Mouse (Mus musculus) kidney, adult 8-10 months (tissue): ENCODE measurements around the gene Tmem265.
A peak's percentile ranks its signal among the peaks of the same experiment; 100 is the strongest.

ENCODE experiments used
- DNase-seq, 2 experiments: peaks; one replicate each; pipeline ENCODE4 v3.0.0; 2022

Gene Tmem265

GRCm38 (mm10) chr7:127588901-127589300 lies 27.7 kb downstream of the Tmem265 start:
- no peak for DNase-seq

GRCm38 (mm10) chr7:127589637-127590036 lies 28.4 kb downstream of the Tmem265 start:
- no peak for DNase-seq

- no peak for DNase-seq
Measured at GRCm38 (mm10) chr7:127591108-127591507, 29.9 kb downstream of the Tmem265 start.

DNA sequence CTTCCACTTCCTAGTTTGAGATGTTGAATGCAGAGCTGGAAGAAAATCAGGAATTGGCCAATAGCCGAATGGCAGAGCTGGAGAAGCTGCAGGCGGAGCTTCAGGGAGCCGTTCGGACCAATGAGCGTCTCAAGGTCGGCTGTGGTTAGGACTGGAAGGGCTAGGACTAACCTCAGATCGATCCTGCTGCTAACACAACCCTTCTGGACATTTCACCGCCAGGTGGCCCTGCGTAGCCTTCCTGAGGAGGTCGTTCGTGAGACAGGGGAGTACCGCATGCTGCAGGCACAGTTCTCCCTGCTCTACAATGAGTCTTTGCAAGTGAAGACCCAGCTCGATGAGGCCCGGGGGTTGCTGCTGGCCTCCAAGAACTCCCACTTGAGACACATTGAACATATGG lies 31.4 kb downstream of the Tmem265 start:
- DNase-seq, result no peak

- no peak for DNase-seq
Measured at GRCm38 (mm10) chr7:127596747-127597146, 35.6 kb downstream of the Tmem265 start.

DNA sequence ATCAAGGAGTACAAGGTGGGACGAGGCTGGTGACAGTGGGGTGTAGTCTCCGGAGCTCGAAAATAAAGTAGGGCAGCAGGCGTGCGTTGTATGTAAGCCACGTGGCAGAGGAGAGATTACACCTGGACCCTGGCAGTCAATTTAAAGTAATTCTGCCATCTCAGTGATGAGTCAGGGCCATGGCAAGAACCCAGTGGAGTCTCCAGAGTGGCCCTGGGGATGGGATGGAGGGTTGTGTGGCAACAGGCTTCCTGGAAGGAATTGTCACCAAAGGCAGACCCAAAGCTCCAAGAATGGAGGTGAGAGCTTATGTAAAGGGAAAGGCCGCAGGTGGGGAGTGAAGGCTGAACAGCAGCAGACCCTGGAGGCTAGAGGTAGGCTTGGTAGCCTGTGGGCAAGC lies 39.4 kb downstream of the Tmem265 start:
- no peak for DNase-seq

DNA sequence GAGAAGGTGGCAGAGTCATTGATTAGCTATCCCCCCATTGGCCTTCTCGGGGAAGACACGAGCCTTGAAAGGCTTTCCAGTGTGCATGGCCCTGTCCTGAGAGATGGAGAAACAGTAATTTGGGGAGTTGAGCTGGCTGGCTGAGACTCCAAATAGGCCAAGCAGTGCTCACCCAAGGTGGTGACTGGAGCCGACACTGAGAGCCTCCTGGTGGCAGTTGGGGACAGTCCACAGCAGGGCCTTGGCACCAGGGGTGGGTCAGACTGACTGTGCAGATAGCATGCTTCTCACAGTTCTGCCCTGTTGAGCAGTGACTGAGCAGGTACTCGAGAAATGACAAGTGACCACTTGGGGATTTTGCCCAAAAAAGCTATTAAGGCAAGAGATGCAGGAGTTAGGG lies 40.5 kb downstream of the Tmem265 start:
- no peak for DNase-seq

DNA sequence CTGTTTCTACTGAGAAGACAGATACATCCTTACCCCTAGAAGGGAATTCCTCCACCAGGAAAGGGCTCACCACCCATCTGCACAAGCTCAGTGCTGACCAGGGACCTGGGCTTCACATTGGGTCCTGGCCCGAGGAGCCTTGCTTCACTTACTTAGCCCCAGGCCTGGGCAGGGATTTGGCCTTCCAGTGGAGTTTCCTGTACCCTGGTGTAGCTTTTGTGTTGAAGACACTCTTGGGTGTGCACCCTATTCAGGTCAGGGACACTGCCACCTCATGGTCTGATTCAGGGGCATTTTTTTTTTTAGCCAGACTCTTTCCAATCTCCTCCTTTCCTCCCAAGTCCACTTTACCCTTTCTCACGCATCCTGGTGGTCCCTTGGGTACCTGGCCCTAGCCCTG lies 41.7 kb downstream of the Tmem265 start:
- no peak for DNase-seq

GRCm38 (mm10) chr7:127604256-127604655 lies 43.1 kb downstream of the Tmem265 start:
- no peak for DNase-seq

GRCm38 (mm10) chr7:127607150-127607549 lies 46.0 kb downstream of the Tmem265 start:
- DNase-seq, result no peak

DNA sequence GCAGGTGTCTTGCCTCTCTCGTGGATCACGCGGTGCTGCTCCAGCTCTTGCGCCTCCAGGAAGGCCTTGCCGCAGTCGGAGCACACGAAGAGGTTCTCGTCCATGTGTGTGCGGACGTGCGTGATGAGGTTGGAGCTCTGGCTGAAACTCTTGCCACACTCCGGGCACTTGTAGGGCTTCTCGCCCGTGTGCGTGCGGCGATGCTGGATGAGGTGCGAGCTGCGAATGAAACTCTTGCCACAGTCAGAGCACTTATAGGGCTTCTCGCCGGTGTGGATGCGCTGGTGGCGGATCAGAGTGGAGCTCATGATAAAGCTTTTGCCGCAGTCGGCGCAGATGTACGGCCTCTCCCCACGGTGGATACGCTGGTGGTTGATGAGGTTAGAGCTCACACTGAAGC lies 49.8 kb downstream of the Tmem265 start:
- DNase-seq, result no peak

DNA sequence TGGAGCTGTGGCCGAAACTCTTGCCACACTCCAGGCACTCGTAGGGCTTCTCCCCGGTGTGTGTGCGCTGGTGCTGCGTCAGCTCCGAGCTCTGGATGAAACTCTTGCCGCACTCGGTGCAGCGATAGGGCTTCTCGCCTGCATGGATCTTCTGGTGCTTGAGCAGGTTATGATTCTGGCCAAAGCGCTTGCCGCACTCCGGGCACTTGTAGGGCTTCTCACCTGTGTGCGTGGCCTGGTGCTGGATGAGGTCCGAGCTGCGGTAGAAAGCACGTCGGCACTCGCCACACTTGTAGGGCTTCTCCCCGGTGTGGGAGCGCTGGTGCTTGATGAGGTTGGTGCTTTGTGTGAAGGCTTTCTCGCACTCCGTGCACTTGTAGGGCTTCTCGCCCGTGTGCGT lies 50.4 kb downstream of the Tmem265 start:
- DNase-seq, result no peak

DNA sequence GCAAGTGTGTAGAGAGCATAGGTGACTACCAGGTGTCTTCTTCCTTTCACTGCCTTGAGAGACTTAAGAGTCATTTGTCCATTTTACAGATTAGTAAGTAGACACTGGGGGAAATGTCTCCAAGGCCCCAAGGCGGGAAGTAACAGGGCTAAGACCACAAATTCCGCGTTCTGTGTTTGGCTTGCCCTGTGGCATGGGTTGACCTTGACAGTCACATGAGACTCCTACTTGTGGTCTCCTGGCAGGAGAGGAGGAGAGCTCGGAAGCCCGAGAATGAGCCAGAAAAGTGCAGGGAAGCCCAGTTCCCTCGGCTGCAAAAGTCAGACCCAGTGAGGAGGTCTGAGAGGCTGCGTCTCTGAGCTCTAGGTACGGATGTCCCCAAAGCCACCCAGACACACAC lies 52.3 kb downstream of the Tmem265 start:
- peak in 1 of 2 experiments; percentile 38 for DNase-seq

- DNase-seq, result peak in 1 of 2 experiments; percentile 36
Measured at GRCm38 (mm10) chr7:127614091-127614490, 52.9 kb downstream of the Tmem265 start.

DNA sequence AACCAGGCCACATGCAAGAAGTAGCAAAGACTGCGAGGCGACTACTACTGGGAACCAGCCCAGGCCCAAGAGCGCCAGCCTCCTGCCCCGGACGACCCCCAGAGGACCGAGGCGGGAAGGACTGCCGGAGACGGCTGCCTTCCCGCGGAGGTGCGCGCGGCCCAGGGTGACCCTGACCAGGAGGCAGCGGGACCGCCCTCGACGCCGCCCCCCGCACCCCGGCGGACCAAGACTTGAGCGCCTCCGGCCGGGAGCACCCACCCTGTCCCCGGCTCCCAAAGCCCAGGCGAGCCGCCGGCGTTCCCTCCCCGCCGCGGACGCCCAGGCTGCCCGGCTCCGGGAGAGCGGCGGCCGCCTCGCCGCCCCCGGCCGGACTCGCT lies 53.3 kb downstream of the Tmem265 start:
- peak; percentile 61 to 69 for DNase-seq

DNA sequence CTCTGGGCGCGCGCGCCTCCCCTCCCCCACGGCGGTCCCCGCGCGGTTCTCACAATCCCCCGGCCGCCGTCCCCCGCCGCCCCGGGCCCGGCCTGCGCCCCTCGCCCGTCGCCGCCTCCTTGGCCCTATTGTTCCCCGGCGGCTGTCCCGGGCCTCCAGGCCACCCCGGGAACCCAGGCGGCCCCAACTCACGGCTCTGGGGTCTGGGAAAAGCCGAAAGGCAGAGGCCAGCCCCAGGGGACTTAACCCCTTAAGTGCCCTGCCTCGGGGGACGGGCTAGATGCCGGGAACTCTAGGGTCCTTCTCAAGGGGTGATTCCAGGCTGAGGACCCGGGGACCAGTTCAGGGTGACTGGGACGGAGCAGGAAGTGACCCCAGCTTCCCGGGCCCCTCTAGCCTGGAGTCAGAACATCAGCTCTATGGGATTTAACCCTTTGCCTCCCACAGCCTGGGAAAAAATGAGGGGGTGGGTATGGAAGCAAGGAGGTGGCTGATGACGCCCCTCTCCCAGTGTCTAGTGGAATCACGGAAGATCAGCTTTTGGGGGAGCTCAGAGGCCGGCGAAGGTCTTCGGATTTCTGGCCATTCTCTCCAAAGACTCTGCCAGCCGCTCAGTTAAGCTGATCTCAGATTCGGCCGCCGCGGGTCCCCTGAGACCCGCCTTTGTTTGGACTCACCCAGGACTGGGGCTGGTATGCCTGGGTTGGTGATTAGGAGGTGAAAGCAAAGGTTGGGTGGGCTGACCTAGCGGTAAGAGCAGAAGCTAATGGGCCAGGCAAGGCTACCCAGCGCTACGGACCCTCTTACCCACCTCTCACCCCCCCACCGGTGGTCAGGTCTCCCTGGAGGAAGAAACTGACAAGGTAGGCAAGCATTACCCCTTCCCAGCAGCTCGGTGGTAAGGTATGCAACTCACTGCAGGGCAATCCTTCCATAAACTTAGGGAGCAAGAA lies 54.0 kb downstream of the Tmem265 start, which contains the start of gene Zfp629:
Gene Zfp629 (minus strand): TSS at position 907 of the 953 bp plus-strand sequence.
- DNase-seq, result peak; percentile 69 to 73

DNA sequence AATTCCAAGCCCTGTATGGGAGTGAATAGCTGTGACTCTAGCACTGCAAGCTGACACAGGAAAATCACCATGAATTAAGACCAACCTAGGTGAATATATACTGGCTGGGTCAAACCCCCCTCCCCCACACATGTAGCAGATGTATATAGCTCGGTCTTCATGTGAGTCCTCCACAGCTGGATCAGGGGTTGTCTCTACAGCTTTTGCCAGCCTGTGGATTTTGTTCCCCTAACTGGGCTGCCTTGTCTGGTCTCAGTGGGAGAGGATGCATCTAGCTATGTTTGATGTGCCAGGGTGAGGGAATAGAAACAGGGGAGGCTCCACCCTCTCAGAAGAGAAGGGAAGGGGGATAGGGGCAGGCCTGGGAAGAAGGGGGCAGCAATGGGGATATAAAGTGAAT lies 55.1 kb downstream of the Tmem265 start:
- no peak for DNase-seq
